Mouse (Mus musculus): ENCODE measurements around the gene Prr5. TPM values are rescaled to one million over a fixed set of nuclear protein-coding genes. Genes with fewer than 3 reads are reported as not detected.

The Prr5 gene
- total RNA-seq (2021) (1 to 10 TPM; 2.8 to 4.9 TPM), polyA plus RNA-seq (2012; rRNA removed) (5.9 and 8.1 TPM in 2 replicates)
- long read RNA-seq, transcript Prr5-201 (8 exons, 1,830 nt): major isoform, 8 of 11 reads
- long read RNA-seq, partial matches to known transcripts: 1 of 11 reads
- long read RNA-seq, other reads (novel, unspliced or antisense): 2 of 11 reads

DNA sequence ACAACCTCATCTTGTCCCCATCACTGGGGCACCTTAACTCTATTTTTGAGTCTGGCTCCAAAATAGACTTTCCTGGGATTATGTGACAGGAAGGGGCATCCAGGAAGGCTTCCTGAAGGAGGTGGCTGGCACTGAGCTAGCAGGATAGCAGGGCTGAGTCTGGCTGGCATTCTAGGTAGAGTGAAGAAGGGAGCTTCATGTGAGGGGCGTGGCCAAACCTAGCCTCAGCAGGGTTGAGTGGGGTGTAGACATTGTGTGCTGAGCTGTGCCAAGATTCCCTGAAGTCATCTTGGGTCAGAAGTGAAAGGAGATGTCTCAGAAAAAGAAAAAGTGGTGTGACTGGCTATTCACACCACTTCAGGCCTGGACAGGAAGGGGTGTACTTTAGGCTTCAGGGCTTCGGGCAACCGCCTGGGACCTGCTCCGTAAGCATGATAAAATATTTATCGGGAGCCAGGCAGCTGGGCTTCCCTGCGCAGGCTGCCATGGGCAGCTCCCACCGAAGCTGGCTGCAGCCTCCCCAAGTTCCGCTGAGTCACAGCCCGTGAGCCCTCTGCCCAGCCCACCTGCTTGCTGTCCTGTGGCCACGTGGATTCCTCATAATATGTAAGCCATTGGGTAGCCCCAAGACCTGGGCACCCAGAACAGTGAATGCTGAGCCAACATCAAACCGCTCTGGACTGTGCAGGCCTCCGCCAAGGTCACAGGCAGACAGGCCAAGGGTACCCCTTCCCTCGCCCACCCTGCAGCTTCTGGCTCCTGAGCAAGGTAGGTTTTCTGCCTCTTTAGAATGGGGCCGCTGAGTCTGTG is at the start of gene Prr5:
Gene Prr5 (plus strand): TSS at position 683 of the 810 bp plus-strand sequence.
- TF ChIP-seq EP300 (IDR thresholded peaks at IDR 0.05; ENCODE audit: insufficient read depth, low read depth, low read length) (no peak), POLR2A (IDR thresholded peaks at IDR 0.05; ENCODE audit: insufficient read depth, low read depth, low read length) (no peak), CTCF (IDR thresholded peaks at IDR 0.05) (no peak)
- Histone ChIP-seq H3K9ac (ENCODE audit: low read depth, low read length) (no peak within 1 kb of the TSS), H3K27ac (no peak within 1 kb of the TSS), H3K36me3 (ENCODE audit: control insufficient read depth, insufficient read depth, low read length) (no peaks in the 10 kb centered on the region), H3K4me1 (ENCODE audit: control insufficient read depth, insufficient read depth, low read length) (peaks cover 8% of the 10 kb centered on the region), H3K27me3 (ENCODE audit: control insufficient read depth, insufficient read depth, low read length) (no peaks in the 10 kb centered on the region), H3K79me2 (replicated peaks; ENCODE audit: control insufficient read depth, insufficient read depth, low read length) (no peaks in the 10 kb centered on the region), H3K4me3 (no peak within 1 kb of the TSS)
- intact Hi-C loops (cut with DNase I): no loop called here
- whole genome bisulfite sequencing: 62% methylated on average over 14 of the region's 14 CpGs
- no peak for DNase-seq

DNA sequence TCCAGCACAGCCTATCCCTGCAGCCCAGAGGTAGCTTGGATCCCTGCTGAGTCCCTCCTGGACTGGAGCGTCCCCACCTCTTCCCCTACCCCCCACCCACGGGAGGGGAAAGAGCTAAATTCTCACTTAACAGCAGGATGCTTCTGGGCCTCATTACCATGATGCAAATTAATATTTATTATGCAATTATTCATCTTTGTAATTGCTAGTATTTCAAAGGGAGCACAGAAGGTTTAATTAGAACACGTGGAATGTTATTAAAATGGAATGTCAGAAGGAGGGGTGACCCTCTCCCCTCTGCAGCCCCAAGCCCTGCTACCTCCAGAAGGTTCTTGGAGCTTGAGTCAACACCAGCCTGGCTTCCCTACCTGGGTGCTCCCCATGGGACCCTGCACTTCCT is 49.4 kb upstream of the Prr5 start:
- WGBS: 86% methylated on average over 3 of the region's 3 CpGs
- intact Hi-C loops (cut with DNase I): loop anchor here (10.0 kb wide), 1 partner anchor 765 kb away; no protein-coding TSS in a partner anchor
- no peak overlapping the region for H3K4me3 ChIP-seq

DNA sequence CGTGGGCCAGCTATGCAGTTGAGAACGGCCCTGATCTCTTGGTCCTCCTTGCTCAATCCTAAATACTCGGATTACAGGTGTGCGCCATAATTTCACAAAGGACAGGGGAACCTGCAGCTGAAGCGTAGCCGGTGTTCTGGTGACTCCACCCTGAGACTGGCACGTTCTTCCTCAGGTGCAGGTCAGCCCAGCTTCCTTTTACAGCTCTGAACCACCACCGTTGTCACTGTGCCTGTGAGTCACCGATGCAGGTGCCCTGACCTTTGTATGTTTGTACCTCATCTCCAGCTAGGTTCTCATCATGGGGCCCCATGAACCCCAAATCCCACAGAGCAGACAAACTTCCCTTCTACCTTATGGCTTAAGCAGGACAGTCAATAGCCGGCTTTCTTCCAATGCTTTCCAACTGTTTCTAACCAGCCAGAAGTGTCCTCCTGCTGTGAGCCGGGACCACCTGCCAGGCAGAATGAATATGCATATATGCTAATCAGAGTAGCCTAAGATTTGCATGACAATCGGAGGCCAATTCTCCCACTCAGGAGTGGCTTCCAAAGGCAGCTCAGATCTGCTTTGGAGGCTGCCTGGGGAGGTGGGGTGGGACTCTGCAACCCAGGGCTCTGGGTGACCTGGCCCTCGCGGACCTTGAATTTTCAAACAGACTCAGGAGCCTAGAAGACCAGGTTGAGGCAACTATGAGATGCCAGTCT is 47.5 kb upstream of the Prr5 start:
- WGBS: 60% methylated on average over 14 of the region's 14 CpGs
- Histone ChIP-seq H3K9ac (ENCODE audit: low read depth, low read length) (no peak overlapping the region), H3K27me3 (ENCODE audit: control insufficient read depth, insufficient read depth, low read length) (no peaks in the 10 kb centered on the region), H3K4me3 (no peak overlapping the region), H3K27ac (no peak overlapping the region), H3K4me1 (ENCODE audit: control insufficient read depth, insufficient read depth, low read length) (peaks cover 9% of the 10 kb centered on the region), H3K36me3 (ENCODE audit: control insufficient read depth, insufficient read depth, low read length) (no peaks in the 10 kb centered on the region), H3K79me2 (replicated peaks; ENCODE audit: control insufficient read depth, insufficient read depth, low read length) (no peaks in the 10 kb centered on the region)
- no peak for DNase-seq
- intact Hi-C loops (cut with DNase I): loop anchor here (10.0 kb wide), 1 partner anchor 767 kb away; no protein-coding TSS in a partner anchor
- no peak for TF ChIP-seq EP300 (IDR thresholded peaks at IDR 0.05; ENCODE audit: insufficient read depth, low read depth, low read length)
- TF ChIP-seq CTCF (IDR thresholded peaks at IDR 0.05): no peak
- TF ChIP-seq POLR2A (IDR thresholded peaks at IDR 0.05; ENCODE audit: insufficient read depth, low read depth, low read length): no peak

More for the DNA sequence above, 49.4 kb upstream of the Prr5 start:
- Histone ChIP-seq H3K4me1 (ENCODE audit: control insufficient read depth, insufficient read depth, low read length) (no peaks in the 10 kb centered on the region), H3K79me2 (replicated peaks; ENCODE audit: control insufficient read depth, insufficient read depth, low read length) (no peaks in the 10 kb centered on the region), H3K27me3 (ENCODE audit: control insufficient read depth, insufficient read depth, low read length) (no peaks in the 10 kb centered on the region), H3K36me3 (ENCODE audit: control insufficient read depth, insufficient read depth, low read length) (no peaks in the 10 kb centered on the region), H3K9ac (ENCODE audit: low read depth, low read length) (no peak overlapping the region), H3K27ac (no peak overlapping the region)
- no peak for DNase-seq
- TF ChIP-seq CTCF (IDR thresholded peaks at IDR 0.05) (no peak), EP300 (IDR thresholded peaks at IDR 0.05; ENCODE audit: insufficient read depth, low read depth, low read length) (no peak), POLR2A (IDR thresholded peaks at IDR 0.05; ENCODE audit: insufficient read depth, low read depth, low read length) (no peak)

DNA sequence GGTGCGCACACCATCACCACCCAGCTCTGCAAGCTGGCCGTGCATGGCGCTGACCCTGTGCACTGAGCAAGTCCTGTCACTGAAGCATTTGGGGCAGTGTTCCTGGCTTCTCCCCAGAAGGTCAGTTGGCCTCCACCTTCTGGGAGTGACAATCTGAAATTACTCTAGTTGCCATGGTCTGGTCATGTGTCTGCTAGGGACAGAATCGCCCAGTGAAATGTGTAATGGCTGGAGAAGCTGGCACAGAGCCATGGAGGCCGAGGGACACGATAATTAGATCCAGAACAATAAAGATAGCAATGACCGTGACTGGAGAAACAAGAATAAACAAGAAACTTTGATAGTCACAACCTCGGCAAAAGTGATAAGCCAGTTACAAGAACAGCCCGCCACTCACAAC is 44.5 kb upstream of the Prr5 start:
- WGBS: 22% methylated on average over 9 of the region's 9 CpGs
- Histone ChIP-seq H3K9ac (ENCODE audit: low read depth, low read length) (no peak overlapping the region), H3K4me1 (ENCODE audit: control insufficient read depth, insufficient read depth, low read length) (peaks cover 9% of the 10 kb centered on the region), H3K79me2 (replicated peaks; ENCODE audit: control insufficient read depth, insufficient read depth, low read length) (no peaks in the 10 kb centered on the region), H3K27ac (no peak overlapping the region), H3K27me3 (ENCODE audit: control insufficient read depth, insufficient read depth, low read length) (no peaks in the 10 kb centered on the region), H3K36me3 (ENCODE audit: control insufficient read depth, insufficient read depth, low read length) (no peaks in the 10 kb centered on the region), H3K4me3 (no peak overlapping the region)
- peak; percentile 52 to 66 for DNase-seq
- TF ChIP-seq CTCF (IDR thresholded peaks at IDR 0.05): no peak
- no peak for TF ChIP-seq POLR2A (IDR thresholded peaks at IDR 0.05; ENCODE audit: insufficient read depth, low read depth, low read length)
- TF ChIP-seq EP300 (IDR thresholded peaks at IDR 0.05; ENCODE audit: insufficient read depth, low read depth, low read length): no peak
- intact Hi-C loops (cut with DNase I): loop anchor here (10.0 kb wide), 1 partner anchor 770 kb away; no protein-coding TSS in a partner anchor

DNA sequence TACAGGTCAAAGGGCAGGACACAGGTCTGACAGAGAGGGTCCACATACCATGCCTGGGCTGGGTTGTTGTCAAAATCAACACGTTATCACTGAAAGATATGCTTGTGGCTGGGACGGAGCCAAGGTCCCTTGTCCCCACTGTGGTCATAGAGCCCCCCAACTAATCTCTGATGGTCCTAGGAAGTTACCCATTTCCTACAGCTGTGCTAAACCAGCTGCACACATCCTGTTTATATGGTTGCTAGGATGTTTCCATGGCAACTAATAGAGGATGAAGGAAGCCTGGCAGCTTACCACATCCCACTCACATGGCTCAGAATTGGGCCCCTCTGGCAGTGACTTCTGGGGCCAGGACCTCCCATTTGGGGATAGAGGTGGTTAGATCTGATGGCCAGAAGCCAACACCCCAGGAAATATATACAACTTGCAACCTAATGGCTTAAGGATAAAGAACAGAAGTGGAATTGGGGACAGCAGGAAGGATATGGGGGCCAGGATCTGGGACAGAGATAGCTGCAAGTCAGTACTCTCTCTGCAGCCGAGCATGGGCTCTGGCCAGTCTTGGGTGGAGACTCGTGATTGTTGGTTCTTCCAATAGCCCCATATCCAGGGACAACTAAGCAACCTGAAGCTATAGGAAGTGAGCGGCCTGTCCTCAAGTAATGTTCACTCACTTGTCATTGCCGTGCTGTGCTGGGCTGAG is 43.6 kb upstream of the Prr5 start:
- intact Hi-C loops (cut with DNase I): loop anchor here (10.0 kb wide), 1 partner anchor 771 kb away; no protein-coding TSS in a partner anchor
- WGBS: 35% methylated on average over 6 of the region's 6 CpGs
- Histone ChIP-seq H3K79me2 (replicated peaks; ENCODE audit: control insufficient read depth, insufficient read depth, low read length) (no peaks in the 10 kb centered on the region), H3K9ac (ENCODE audit: low read depth, low read length) (no peak overlapping the region), H3K4me1 (ENCODE audit: control insufficient read depth, insufficient read depth, low read length) (peaks cover 9% of the 10 kb centered on the region), H3K27me3 (ENCODE audit: control insufficient read depth, insufficient read depth, low read length) (no peaks in the 10 kb centered on the region), H3K4me3 (no peak overlapping the region), H3K27ac (no peak overlapping the region), H3K36me3 (ENCODE audit: control insufficient read depth, insufficient read depth, low read length) (no peaks in the 10 kb centered on the region)
- TF ChIP-seq EP300 (IDR thresholded peaks at IDR 0.05; ENCODE audit: insufficient read depth, low read depth, low read length): no peak
- no peak for TF ChIP-seq POLR2A (IDR thresholded peaks at IDR 0.05; ENCODE audit: insufficient read depth, low read depth, low read length)
- no peak for TF ChIP-seq CTCF (IDR thresholded peaks at IDR 0.05)
- DNase-seq: peak; percentile 46 to 60
